Mouse (Mus musculus) spleen, adult 18-20 months (tissue): ENCODE results near the gene Exosc6.
"Not testable (repeated sequence)": the region's sequence is repeated elsewhere in the genome, so short reads cannot be mapped to it uniquely, and the experiment has no call there.

ENCODE experiments used
- DNase-seq, 2 experiments: peaks; one replicate each; pipeline ENCODE4 v3.0.0; 2022; ENCODE audit warnings: mixed read lengths in 2 of 2

The Exosc6 gene

GRCm38 (mm10) chr8:111062072-111062757 lies 6.1 kb downstream of the Exosc6 start:
- DNase-seq = peak; percentile 70 to 86

GRCm38 (mm10) chr8:111062893-111063292 lies 6.8 kb downstream of the Exosc6 start:
- DNase-seq = no peak

GRCm38 (mm10) chr8:111066308-111066707 lies 10.2 kb downstream of the Exosc6 start:
- DNase-seq = no peak

GRCm38 (mm10) chr8:111067439-111067838 lies 11.3 kb downstream of the Exosc6 start:
- no peak for DNase-seq

GRCm38 (mm10) chr8:111068660-111069059 lies 12.5 kb downstream of the Exosc6 start:
- DNase-seq = not testable (repeated sequence)

- DNase-seq = no peak
Observed at GRCm38 (mm10) chr8:111075926-111076325, 19.8 kb downstream of the Exosc6 start.

- no peak for DNase-seq
Observed at GRCm38 (mm10) chr8:111079461-111079860, 23.3 kb downstream of the Exosc6 start.

- DNase-seq = no peak
Observed at GRCm38 (mm10) chr8:111079861-111080271, 23.7 kb downstream of the Exosc6 start.

GRCm38 (mm10) chr8:111081580-111082258 lies 25.6 kb downstream of the Exosc6 start:
- DNase-seq = no peak

- not testable (repeated sequence) for DNase-seq
Observed at GRCm38 (mm10) chr8:111083936-111084335, 27.8 kb downstream of the Exosc6 start.

GRCm38 (mm10) chr8:111090126-111090525 lies 34.0 kb downstream of the Exosc6 start:
- DNase-seq = peak; percentile 49 to 67

GRCm38 (mm10) chr8:111091706-111092105 lies 35.6 kb downstream of the Exosc6 start:
- no peak for DNase-seq

- DNase-seq = not testable (repeated sequence)
Observed at GRCm38 (mm10) chr8:111092326-111092725, 36.2 kb downstream of the Exosc6 start, which contains the start of gene Clec18a. TSS of gene Clec18a (minus strand) at chr8:111092426.

- peak; percentile 88 to 92 for DNase-seq
Observed at GRCm38 (mm10) chr8:111093865-111094718, 38.0 kb downstream of the Exosc6 start, which contains the start of gene Pdpr. TSS of gene Pdpr (plus strand) at chr8:111094630.

GRCm38 (mm10) chr8:111094719-111095302 lies 38.7 kb downstream of the Exosc6 start:
- DNase-seq = peak in 1 of 2 experiments; percentile 16
